Mouse (Mus musculus) liver, postnatal 0 days (tissue): Measurements from ENCODE around the gene Myod1.

Experiments used
- CTCF ChIP-seq: sonication (generic); IDR thresholded peaks from 2 replicates; pipeline ENCODE4 v1.5.1; 2016; ENCODE audit warnings: antibody characterized with exemption, low read depth
- EP300 ChIP-seq: IDR thresholded peaks from 2 replicates; pipeline ENCODE4 v1.6.1; 2016; ENCODE audit warnings: antibody characterized with exemption, low read depth, mild to moderate bottlenecking

- TF ChIP-seq CTCF = no peak
- no peak for TF ChIP-seq EP300
Observed at GRCm38 (mm10) chr7:46423951-46424350, 47.7 kb downstream of the Myod1 start.
